Mouse (Mus musculus) ES-E14 (cell line): ENCODE measurements at regions not wholly inside any gene's neighbourhood (a gene's known extent, or its start where the extent isn't known, plus 50 kb on each side); places are given as distances from the start of the nearest gene placed in this dataset.
"Not testable (repeated sequence)": the region's sequence is repeated elsewhere in the genome, so short reads cannot be mapped to it uniquely, and the experiment has no call there.

ENCODE experiments used
- DNase-seq: peaks from one replicate; pipeline ENCODE4 v3.0.0-alpha.2; 2013; ENCODE audit warnings: low read depth, low spot score
- H3K27ac ChIP-seq: 2 replicates; pipeline ENCODE4 v1.5.1; 2012; ENCODE audit warnings: low read depth, mild to moderate bottlenecking, low read length, moderate library complexity, mixed read lengths; ENCODE audit not compliant: poor library complexity, insufficient read depth, severe bottlenecking
- H3K36me3 ChIP-seq: 2 replicates; pipeline ENCODE4 v1.6.1; 2012; ENCODE audit warnings: mild to moderate bottlenecking, low read length, moderate library complexity, mixed read lengths; ENCODE audit not compliant: control insufficient read depth, poor library complexity, insufficient read depth, severe bottlenecking
- H3K4me1 ChIP-seq, 2 experiments: fragments of 150-350 bp in 1 of 2; sonication (generic) in 1 of 2; 2 replicates each; pipeline ENCODE4 v1.6.1; 2012; ENCODE audit warnings: low read length in 2 of 2, mild to moderate bottlenecking in 1 of 2, mixed read lengths in 1 of 2; ENCODE audit not compliant: control insufficient read depth in 2 of 2, insufficient read depth in 2 of 2, poor library complexity in 1 of 2
- H3K4me3 ChIP-seq, 2 experiments: fragments of 150-350 bp in 1 of 2; sonication (generic) in 1 of 2; 2 replicates each; pipeline ENCODE4 v1.5.1; 2012; ENCODE audit warnings: low read length in 2 of 2, low read depth in 1 of 2, mild to moderate bottlenecking in 1 of 2, mixed read lengths in 1 of 2; ENCODE audit not compliant: insufficient read depth in 1 of 2, poor library complexity in 1 of 2, severe bottlenecking in 1 of 2
- H3K9ac ChIP-seq: 2 replicates; pipeline ENCODE4 v1.6.1; 2012; ENCODE audit warnings: low read depth, mild to moderate bottlenecking, low read length, mixed read lengths; ENCODE audit not compliant: poor library complexity, insufficient read depth, severe bottlenecking
- H3K9me3 ChIP-seq: fragments of 150-350 bp; sonication (generic); 2 replicates; pipeline ENCODE4 v1.6.1; 2012; ENCODE audit warnings: low read depth, mild to moderate bottlenecking, low read length; ENCODE audit not compliant: control insufficient read depth, insufficient read depth
- CHD2 ChIP-seq: IDR thresholded peaks from 2 replicates; pipeline ENCODE4 v1.6.1; 2014; ENCODE audit warnings: mild to moderate bottlenecking, low read depth, low read length, inconsistent platforms
- HCFC1 ChIP-seq: IDR thresholded peaks from 2 replicates; pipeline ENCODE4 v1.6.1; 2012; ENCODE audit warnings: low read length, inconsistent platforms, borderline replicate concordance; ENCODE audit not compliant: insufficient read depth
- MAFK ChIP-seq: IDR thresholded peaks from 2 replicates; pipeline ENCODE4 v1.6.1; 2014; ENCODE audit warnings: mild to moderate bottlenecking, low read depth, low read length, inconsistent platforms; ENCODE audit not compliant: insufficient read depth
- ZC3H11A ChIP-seq: IDR thresholded peaks from 2 replicates; pipeline ENCODE4 v1.6.1; 2012; ENCODE audit warnings: low read depth, mild to moderate bottlenecking, inconsistent platforms, low read length, borderline replicate concordance
- ZNF384 ChIP-seq: IDR thresholded peaks from 2 replicates; pipeline ENCODE4 v1.6.1; 2012; ENCODE audit warnings: low read depth, low read length, inconsistent platforms
- in situ Hi-C, 2 experiments: fragments of 600-800 bp; cut with MboI; formaldehyde crosslinking; loops; one replicate each; pipeline ENCODE4 v1.15.1; 2025; ENCODE audit warnings: low sequenced_read_pairs in 2 of 2, inconsistent platforms in 1 of 2; ENCODE audit not compliant: unreplicated experiment in 2 of 2

DNA sequence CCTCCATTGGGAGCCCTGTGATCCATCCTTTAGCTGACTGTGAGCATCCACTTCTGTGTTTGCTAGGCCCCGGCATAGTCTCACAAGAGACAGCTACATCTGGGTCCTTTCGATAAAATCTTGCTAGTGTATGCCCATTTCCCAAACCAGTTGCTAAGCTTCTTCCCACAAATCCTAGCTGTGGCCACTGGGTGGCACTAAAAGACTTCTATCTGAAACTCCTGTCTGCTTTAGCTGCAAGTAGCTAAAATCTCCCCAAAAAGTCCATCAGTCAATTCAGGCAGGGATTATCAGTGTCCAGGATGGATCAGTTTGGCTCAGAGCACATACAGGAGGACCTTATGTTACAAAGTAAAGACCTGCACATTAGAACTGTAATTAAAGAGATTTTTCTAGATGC, 558.3 kb downstream of the Synb start:
- peak; percentile 47 for DNase-seq
- H3K9ac ChIP-seq, H3K36me3 ChIP-seq, H3K4me3 ChIP-seq, H3K9me3 ChIP-seq, H3K4me1 ChIP-seq, H3K27ac ChIP-seq: not testable (repeated sequence)
- TF ChIP-seq ZC3H11A: peak; percentile 71; the same call in 1 of the 2 replicates
- in situ Hi-C loops: loop anchor here in 1 of 2 experiments (25.0 kb wide), 1 partner anchor 227 kb away; no protein-coding TSS in a partner anchor

DNA sequence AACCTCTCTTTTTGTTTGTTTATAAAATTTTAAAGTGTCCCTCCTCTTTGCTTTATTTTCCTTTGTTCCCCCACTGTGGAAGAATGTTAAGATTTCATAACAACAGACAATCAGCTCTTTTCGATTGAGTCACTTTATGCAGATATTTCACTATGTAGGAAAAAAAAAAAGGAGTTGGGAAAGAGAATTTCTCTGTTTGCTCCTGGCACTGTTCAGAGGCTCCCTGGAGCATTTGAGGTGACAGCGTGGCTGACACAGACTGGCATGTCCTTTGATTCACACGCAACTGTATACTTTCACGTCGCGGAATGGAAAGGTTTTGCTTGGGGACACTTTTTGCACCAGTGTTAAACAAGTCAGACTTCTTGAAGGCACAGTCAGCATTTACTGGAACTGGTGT, 572.9 kb downstream of the Synb start:
- in situ Hi-C loops: no loop called here
- Histone ChIP-seq H3K27ac (no peak overlapping the region), H3K9me3 (no peaks in the 10 kb centered on the region), H3K36me3 (no peaks in the 10 kb centered on the region), H3K4me3 (no peak overlapping the region), H3K4me1 (no peaks in the 10 kb centered on the region), H3K9ac (no peak overlapping the region)
- TF ChIP-seq HCFC1 (no peak), ZNF384 (no peak), ZC3H11A (no peak), MAFK (no peak), CHD2 (no peak)
- DNase-seq: no peak

DNA sequence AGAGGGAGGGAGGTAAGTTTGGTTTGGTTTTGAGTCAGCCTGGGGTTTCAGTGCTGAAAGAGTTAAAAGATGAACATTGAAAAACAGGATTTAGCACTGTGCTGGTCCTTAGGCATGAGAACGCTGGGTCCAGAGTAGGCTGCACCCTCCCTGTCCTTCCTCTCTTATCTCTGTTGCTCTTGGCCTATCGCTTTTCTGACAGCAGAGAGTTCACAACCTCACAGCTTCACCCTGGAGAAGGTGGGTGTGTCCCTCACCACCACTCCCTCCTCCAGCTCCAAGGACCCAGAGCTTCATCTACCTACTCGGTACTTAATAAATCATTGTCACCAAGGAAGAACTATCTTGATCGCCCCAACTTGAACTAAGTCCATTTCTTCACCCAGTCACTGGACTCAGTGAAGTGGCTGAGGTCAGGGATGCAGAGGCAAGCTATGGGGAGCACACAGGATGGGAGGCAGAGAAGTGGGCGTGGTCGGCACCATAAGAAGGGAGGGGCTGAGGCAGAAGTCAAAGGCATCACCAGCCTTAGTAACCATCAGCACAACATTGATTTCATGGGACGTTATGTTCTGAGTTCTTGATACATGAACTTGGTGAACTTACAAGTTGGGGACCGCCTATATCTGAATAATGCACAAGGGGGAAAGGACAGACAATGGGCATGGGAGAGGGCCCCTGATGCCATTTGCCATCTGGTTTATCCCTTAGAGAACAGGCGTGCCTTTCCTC, 574.5 kb downstream of the Synb start:
- in situ Hi-C loops: no loop called here
- Histone ChIP-seq H3K9ac (no peak overlapping the region), H3K27ac (no peak overlapping the region), H3K36me3 (no peaks in the 10 kb centered on the region), H3K4me3 (no peak overlapping the region), H3K9me3 (no peaks in the 10 kb centered on the region), H3K4me1 (no peaks in the 10 kb centered on the region)
- no peak for TF ChIP-seq ZC3H11A
- TF ChIP-seq CHD2: no peak
- TF ChIP-seq ZNF384: no peak
- no peak for TF ChIP-seq MAFK
- TF ChIP-seq HCFC1: no peak
- DNase-seq: no peak

DNA sequence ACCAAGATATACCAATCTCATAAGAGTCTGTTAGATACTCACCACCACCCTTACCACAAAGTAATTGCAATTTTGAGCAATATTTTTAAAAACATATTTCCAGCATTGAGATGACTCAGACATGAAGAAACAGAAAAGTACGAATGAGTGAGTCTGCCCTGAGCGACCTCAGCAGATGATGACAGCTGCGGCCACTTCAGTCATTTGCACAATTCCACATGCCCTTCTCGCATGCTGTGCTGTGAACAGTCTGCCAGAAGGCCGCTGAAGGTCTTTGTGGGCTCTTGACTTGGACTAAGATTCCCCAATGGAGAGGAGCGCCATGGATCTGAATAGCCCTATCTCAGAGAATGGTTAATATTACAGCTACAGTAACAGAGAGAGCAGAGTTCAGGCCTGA, 575.3 kb downstream of the Synb start:
- no peak for DNase-seq
- Histone ChIP-seq H3K4me3 (no peak overlapping the region), H3K36me3 (no peaks in the 10 kb centered on the region), H3K9me3 (no peaks in the 10 kb centered on the region), H3K9ac (no peak overlapping the region), H3K27ac (no peak overlapping the region), H3K4me1 (no peaks in the 10 kb centered on the region)
- in situ Hi-C loops: no loop called here
- TF ChIP-seq CHD2: no peak
- TF ChIP-seq HCFC1: no peak
- no peak for TF ChIP-seq MAFK
- TF ChIP-seq ZC3H11A: no peak
- TF ChIP-seq ZNF384: no peak
